Mouse (Mus musculus): ENCODE measurements at regions not wholly inside any gene's neighbourhood (a gene's known extent, or its start where the extent isn't known, plus 50 kb on each side); places are given as distances from the start of the nearest gene placed in this dataset.

DNA sequence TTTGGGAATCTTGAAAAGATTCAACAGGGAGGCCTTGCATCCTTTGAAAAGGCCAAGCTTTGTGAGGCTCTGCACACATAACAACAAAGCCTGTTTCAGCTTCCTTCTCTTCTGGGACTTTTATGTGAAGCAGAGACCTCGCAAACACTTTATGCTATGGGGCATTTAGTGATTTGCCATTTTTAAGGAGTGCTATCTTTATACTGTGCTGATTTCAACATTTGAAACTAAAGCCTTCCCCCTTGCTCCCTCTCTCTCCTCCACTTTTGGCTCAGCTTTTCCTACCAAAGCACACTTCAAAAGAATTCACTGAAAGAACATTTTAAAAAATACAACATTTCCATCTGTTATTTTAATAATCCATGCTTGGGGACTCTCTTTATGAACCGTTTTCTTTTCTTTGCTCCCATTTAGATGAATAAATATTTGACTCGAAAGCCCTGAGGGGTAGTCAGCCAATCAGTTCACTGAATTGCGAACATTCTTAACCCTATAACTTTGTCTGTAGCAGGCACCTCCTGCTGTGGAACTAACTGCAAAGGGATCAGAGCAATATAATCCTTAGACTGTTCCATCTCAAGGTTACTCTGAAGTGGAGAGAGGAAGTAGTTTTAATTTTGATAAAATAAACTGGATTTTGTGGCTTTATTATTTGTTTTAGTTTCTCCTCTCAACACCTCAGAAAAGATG is 74.2 kb upstream of the Gorab start:
- ATAC-seq (ENCODE audit: insufficient read depth, low FRiP score, low read depth): no peak
- Histone ChIP-seq H3K4me1 (no peaks in the 10 kb centered on the region), H3K4me3 (replicated peaks) (no peak overlapping the region), H3K36me3 (no peaks in the 10 kb centered on the region), H3K4me2 (no peak overlapping the region), H3K9ac (no peak overlapping the region), H3K9me3 (no peaks in the 10 kb centered on the region), H3K27me3 (replicated peaks) (no peaks in the 10 kb centered on the region), H3K27ac (no peak overlapping the region)
- WGBS: 56% methylated on average over 4 of the region's 4 CpGs

DNA sequence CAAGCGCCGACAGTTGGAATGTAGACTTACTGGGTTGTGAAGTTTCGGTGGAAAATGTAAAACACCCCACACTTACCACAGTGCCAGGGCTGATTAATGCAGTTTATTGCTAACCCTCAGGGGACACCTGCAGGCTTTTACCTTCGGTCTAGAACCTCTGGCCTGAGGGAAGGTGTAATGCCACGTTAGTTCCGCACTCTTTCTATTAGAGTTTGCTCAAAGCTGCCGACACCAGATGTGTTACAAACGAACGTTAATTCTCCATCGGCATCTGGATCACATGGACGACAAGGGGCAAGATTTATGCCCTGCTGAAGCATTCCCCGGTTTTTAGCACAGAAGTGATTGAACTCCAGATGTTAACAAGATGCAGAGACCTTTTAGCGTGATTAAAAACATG is 57.7 kb upstream of the Gorab start:
- Histone ChIP-seq H3K4me1 (no peaks in the 10 kb centered on the region), H3K36me3 (no peaks in the 10 kb centered on the region), H3K4me2 (no peak overlapping the region), H3K9ac (no peak overlapping the region), H3K4me3 (replicated peaks) (no peak overlapping the region), H3K27me3 (replicated peaks) (no peaks in the 10 kb centered on the region), H3K27ac (no peak overlapping the region), H3K9me3 (no peaks in the 10 kb centered on the region)
- no peak for ATAC-seq (ENCODE audit: insufficient read depth, low FRiP score, low read depth)
- 71% methylated on average over 13 of the region's 13 CpGs for WGBS

DNA sequence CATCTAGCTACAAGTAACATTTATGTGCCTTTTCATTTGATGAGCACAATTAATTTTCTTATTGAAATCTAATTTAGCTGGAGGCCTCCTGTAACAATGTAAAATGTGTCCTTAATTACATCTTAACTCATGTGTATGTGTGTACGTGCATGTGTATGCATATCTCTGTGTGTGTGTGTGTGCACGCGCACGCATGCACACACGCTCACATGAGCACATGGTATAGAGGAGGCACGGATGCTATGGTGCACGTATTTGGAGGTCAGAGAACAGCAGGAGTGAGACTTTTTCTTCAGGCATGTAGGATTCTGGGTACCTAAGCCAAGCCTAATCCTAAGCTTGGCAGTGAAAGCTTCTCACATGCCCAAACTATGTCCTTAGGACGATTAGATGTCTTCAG is 52.9 kb upstream of the Gorab start:
- ATAC-seq (ENCODE audit: insufficient read depth, low FRiP score, low read depth): no peak
- WGBS: 88% methylated on average over 8 of the region's 8 CpGs

More for the DNA sequence above, 52.9 kb upstream of the Gorab start:
- H3K4me1 ChIP-seq: no peaks in the 10 kb centered on the region
- H3K9me3 ChIP-seq: no peaks in the 10 kb centered on the region
- no peak overlapping the region for H3K9ac ChIP-seq
- H3K27ac ChIP-seq: no peak overlapping the region
- H3K4me3 ChIP-seq (replicated peaks): no peak overlapping the region
- H3K36me3 ChIP-seq: no peaks in the 10 kb centered on the region
- H3K4me2 ChIP-seq: no peak overlapping the region
- H3K27me3 ChIP-seq (replicated peaks): no peaks in the 10 kb centered on the region
